Mouse (Mus musculus) CD8-positive naive resting alpha-beta T cell, adult 57 days (primary cell): ENCODE results near the gene Stil. TPM values are rescaled to one million over a fixed set of nuclear protein-coding genes. Genes with fewer than 3 reads are reported as not detected.

Experiments
- total RNA-seq: library from RNA; stranded (reverse); gene quantifications from one replicate; pipeline ENCODE4 v1.2.4, GENCODE M21; 2023

Gene Stil
- 0.24 TPM for total RNA-seq

DNA sequence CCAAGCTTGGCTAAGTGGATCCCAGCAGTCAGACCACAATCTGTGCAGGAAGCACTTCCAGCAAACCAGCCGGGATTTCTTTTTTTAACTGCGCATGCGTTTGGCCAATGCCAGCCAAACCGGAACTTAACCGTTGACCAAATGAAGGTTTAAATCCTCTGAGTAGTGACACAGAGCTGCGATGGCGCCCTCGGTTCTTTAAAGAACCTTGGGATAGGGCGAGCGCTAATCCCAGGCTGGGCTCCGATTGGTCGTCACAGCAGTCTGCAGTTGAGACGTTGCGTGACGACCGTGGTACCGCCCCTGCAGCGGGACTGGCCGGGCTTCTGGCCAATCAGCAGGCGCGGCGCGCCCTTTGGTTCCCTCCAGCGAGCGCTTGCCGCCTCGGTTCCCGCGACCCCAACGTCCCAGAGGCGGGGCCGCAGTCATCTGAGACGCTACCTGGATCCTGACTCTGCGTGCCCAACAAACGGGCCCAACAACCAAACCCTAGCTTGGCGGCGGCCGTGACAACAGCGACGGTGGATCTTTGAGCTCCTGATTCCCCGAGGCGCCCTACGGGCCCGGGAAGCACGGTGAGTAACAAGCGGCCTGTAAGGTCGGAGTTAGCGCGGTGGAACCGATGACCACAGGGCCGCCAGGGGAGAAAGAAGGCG is at the start of gene Stil:
Stil (plus strand) TSS at position 387 of the 656 bp plus-strand sequence.

DNA sequence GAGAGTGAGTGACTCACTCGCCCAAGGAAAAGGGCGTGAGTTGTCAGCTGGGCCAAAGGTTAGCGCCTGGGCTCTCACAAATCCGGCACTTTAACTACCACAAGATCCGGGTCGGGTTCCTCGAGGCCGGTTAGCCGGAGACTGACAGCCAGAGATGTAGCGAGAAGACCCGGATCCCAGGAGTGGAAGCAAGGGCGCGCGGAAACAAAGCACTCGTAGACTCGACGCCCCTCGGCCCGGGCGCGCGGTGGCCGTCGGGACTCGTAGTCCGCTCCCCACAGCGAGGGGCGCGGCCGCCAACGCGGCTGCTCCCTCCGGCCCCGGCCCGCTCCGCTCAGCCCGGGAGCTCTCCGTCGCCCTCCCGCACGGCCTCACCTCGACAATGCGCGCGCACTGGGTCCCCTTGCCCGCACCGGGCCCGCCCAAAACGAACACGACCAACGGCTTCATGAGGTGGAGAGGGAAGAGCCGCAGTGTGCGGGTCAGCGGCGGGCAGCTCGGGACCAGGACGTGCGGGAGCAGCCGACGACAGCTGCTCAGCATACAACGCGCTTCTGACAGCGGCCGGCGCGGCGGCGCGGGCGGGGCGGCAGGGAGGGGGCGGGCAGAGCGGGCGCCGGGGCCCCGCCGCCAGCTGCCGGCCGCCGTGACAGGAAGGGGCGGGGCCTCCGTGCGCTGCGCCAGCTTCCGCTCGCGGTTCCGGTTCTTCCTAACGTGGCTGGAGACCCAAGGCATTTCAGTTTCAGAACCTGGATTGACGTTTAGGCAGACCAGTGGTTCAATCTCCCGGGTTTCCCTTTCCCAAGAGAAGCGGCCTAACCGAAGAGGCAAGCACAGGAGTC is 13.1 kb upstream of the Stil start, which contains the start of gene Cmpk1:
Cmpk1 (minus strand) TSS at position 651 of the 842 bp plus-strand sequence.

DNA sequence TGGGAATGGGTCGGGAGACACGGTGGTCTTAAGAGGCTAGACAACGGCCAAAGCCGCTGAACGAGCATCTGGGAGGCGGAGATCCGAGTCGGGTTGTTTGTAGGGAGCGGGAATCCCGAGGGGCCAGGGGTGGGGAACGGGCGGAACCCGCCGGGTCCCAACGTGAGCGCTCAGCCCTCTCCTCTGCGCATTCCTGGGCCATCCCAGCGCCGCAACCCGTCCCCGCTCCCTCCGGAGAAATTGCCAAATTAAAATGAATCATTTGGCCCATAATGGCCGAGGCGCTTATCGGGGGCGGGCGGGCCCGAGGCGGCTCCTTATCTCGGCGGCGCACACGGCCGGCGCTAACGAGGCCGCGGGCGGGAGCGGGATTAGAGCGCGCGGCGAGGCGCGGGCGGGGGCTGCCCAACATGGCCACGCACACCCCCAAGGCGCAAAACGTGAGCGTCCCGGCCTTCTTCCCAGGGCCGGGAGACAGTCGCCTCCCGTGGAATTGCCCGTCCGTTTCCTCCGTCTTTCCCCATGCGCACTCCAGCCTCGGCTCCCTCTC is 56.5 kb downstream of the Stil start, which contains the start of gene Tal1:
Tal1 (plus strand) TSS at position 56 of the 550 bp plus-strand sequence.

DNA sequence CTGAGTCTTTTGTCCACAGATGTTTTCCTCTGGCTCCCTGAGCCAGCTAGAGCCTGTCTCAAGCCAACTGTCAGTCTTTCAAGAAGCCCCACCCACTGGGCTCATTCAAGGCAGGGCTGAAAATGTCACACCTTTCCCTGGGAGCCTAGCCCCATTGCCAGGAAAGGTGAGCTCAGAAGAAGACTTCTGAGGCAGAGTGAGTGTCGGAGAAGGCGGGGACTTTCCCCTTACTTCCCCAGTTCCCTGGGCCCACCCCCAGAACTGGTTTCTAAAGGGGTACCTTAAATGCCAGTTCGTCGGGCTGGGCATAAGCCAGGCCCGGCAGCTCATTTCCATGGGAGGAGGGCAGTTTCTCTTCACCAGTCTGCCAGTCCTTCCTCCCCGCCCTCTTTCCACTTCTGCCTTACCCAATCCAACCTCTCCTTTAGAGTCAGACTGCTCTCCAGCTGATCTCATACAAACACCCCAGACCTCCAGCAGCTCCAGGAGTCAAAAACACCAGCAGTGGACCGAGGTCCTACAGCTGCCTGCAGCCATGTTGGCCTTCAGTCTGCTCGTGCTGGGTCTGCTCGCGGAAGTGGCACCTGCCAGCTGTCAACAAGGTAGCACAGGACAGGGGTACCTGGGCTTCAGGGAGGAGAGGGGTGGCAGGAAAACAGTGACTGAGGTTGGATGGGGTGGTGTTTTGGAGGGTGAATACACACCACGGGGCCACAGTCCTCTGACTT is 88.8 kb downstream of the Stil start, which contains the start of gene Pdzk1ip1:
Pdzk1ip1 (plus strand) TSS at position 98 of the 728 bp plus-strand sequence.

Other genes with a start within 250 kb of the Stil start
- gene Gm12830, start 178.4 kb upstream of the Stil start, total RNA-seq: not detected
- 0.58 TPM for gene Foxd2, start 91.3 kb upstream of the Stil start, total RNA-seq
- gene Foxe3, start 74.1 kb upstream of the Stil start, total RNA-seq: not detected
- 36.0 TPM for gene Cmpk1, start 12.9 kb upstream of the Stil start, total RNA-seq
- 0.34 TPM for gene Tal1, start 56.3 kb downstream of the Stil start, total RNA-seq
- gene Pdzk1ip1, start 88.5 kb downstream of the Stil start, total RNA-seq: not detected
- not detected for gene Cyp4x1, start 134.1 kb downstream of the Stil start, total RNA-seq
- gene Cyp4a29, start 241.9 kb downstream of the Stil start, total RNA-seq: not detected